Mouse (Mus musculus) cerebellum, postnatal 36 days (tissue): ENCODE results near the gene Fndc7.

ENCODE experiments used
- DNase-seq, 2 experiments: peaks; one replicate each; pipeline ENCODE4 v3.0.0; 2021 to 2022; ENCODE audit warnings: mixed read lengths in 2 of 2

Fndc7 gene

DNA sequence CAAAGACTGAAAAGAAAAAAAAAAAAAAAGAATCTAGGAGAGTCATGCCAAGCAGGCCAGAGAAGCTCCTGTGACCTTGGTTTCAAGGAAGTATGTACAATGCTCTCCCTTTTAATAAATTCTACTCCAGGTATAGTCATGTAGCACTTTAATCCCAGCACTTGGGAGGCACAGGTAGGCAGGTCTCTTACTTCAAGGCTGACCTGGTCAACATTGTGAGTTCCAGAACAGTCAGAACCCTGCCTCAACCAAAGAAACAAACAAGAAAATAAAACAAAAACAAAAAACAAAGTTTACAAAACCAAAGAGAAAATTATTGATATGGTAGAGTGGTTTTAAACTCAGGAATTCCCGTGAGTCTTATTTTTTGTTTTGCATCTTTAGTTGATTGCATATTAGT lies at the start of gene Fndc7:
Gene Fndc7 (minus strand): TSS at position 101 of the 400 bp plus-strand sequence.
- DNase-seq = no peak

DNA sequence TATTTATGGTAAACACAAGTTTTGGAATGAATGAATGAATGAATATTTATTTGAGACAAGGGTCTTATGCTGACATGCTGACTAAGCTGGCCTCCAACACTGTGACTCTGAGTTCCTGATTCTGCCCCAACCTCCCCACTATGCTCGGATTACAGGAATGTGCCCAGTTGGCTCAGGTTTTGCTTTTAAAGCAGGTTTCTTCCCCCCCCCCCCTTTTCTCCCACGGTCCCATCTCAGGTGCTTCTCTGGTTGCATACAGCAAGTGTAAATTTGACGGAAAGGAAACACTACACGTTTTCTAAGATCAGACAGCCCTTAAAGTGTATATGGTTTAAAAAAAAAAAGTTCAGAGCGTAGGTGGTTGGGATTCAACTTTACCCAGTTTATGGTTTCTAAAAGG lies 49.8 kb upstream of the Fndc7 start, which contains the start of gene Henmt1:
Gene Henmt1 (plus strand): TSS at position 301 of the 400 bp plus-strand sequence.
- no peak for DNase-seq

DNA sequence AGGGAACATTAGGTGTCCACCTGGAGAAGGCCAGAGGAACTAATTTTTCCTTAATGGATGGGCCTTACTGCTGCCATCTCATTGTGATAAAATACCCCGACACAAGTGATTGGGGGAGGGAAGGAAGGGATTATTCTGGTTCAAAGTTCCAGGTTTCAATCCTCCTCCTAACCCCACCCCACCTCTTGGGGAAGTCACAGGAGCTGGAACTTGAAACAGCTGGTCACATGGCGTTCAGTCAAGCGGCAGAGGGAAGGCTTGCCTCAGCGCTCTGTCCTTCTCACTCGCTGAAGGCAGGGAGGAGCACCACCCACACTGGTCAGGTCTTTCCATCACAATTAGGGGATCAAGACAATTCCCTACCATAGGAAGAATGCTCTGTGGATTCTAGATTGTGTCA lies 48.9 kb upstream of the Fndc7 start:
- DNase-seq = no peak

DNA sequence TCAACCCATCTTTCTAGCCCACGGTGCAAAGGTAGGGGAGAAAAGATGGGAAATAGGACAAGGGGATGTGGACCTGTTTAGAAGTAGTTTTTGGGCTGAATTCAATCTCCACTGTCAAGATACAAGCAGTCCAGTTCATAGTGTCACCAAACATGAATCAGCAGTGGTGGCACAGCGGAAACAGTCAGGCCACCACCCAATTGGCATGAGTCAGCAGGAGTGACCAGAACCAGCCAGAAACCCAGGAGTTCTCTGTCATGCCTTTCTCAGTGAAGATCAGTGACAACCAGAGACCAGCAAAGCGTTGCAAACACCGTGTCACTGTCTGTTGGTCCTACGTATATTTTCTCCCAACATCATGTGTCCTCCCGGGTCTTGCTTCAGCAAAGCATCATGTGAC lies 43.7 kb upstream of the Fndc7 start:
- DNase-seq = no peak

DNA sequence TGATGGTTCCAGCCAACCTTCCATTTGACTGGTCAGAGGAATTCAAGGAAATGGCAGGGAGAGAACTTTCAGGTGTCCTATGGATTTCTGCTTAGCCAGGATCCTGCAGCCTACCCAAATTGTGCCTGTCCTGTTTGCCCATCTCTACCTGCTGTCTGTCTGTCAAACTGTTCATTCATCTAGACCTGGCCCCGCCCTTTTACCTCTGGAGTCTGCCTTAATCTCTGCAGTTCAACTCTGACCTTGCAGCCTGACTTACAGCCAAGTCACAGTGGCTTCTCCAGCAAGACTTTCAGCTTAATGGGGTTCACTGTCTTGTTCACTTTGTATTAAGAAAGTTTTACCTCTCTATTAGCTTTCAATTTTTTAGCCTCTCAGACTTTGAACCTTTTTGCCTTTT lies 36.5 kb upstream of the Fndc7 start:
- DNase-seq = no peak

DNA sequence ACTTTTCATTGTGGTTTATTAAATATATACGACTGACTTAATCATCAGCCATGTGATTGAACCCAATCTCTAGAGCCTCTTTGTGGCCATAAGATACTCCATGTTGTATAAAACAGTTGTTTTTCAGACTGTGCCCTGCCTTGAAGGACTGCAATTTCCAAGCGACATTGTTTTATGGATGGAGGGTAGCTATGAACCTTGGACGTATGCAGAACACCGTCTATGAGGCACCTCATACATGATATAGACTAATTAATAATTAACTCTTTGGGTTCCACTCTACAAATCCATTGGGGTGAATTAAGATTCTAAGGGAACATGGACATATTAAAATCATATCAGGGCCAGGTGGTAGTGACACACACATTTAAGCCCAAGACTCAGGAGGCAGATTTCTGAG lies 35.9 kb upstream of the Fndc7 start:
- DNase-seq = no peak

DNA sequence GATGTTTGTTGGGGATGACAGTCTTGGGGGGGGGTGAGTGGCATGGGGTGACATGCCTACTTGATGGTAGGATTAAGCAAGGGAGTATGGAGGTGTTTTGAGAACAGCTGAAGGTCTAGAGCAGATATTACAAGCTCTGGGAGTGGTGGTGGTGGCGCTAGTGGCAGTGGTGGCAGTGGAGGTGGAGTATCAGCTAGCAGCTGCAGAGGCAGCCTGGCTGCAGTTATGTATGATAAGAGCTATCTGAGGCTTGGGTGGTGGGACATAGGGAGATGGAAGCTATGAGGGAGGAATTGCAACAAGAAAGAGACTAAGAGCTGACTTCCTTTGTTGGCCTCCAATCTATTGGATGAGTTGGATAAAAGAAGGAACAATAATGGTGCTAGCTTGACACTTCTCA lies 32.0 kb upstream of the Fndc7 start:
- no peak for DNase-seq

- DNase-seq = no peak
Measured at GRCm38 (mm10) chr3:108920442-108921070, 30.7 kb upstream of the Fndc7 start.

GRCm38 (mm10) chr3:108918852-108919251 lies 29.0 kb upstream of the Fndc7 start:
- no peak for DNase-seq

GRCm38 (mm10) chr3:108917986-108918385 lies 28.2 kb upstream of the Fndc7 start:
- no peak for DNase-seq

DNA sequence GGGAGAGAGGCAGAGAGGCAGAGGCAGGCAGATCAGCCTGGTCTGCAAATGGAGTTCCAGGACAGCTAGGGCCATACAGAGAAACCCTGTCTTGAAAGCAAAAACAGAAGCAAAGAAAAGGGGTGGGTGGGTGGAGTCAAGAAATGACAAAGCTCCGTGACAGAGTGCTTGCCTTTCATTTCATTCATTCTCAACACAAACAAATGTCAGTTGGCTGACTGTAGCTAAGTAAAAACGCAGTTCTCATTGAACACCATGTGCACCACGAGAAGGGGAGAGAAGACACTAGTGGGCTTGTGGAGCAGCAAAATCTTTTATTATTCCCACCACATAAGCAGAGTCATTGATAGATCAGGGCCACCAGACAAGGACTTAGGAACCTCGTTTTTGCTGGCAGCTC lies 27.0 kb upstream of the Fndc7 start:
- DNase-seq = no peak

DNA sequence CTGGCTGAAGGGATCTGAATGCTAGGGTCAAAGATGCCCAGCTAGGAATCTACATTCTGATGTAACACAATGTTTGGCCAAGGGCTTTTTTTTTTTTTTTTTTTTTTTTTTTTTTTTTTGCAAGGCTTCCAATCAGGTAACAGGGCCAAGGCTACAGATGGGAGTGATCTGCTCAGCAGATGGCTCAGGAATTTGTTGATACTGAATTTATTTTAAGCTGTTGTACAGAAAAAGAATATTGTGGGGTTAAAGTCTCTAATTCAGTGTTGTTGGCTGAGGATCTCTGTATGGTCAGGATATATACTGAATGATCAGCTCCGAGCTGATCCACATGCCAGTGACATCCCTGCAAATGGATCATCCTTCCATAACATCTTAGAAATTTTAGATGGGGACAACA lies 26.2 kb upstream of the Fndc7 start:
- DNase-seq = peak; percentile 67 to 79

- peak; percentile 94 to 96 for DNase-seq
Measured at GRCm38 (mm10) chr3:108911548-108912413, 22.0 kb upstream of the Fndc7 start, which contains the start of gene Prpf38b. Prpf38b (minus strand) TSS chr3:108911727.

DNA sequence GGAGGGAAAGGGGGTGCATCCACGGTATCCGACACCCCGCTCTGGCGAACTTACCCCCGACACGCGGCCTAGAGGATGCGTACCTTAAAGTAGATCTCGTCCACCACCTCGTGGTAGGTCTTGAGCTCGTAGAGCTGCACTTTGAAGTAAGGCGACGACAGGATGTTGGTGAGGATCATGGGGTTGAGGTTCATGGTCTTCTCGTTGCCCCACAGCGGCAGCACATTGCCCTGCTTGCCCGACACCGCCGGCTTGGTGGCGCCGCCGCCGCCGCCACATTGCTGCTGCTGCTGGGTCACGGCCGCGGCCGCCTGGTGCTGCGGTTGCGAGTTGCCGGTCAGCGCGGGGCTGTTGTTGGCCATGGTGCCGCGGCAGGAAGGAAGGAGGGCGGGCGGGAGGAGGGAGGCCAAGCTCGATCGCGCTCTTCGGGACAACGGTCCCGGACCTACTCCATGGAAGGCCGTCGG lies 21.3 kb upstream of the Fndc7 start:
- peak in 1 of 2 experiments; percentile 27 for DNase-seq

GRCm38 (mm10) chr3:108910303-108911080 lies 20.7 kb upstream of the Fndc7 start:
- peak; percentile 84 to 85 for DNase-seq

GRCm38 (mm10) chr3:108902934-108903333 lies 13.1 kb upstream of the Fndc7 start:
- no peak for DNase-seq

- no peak for DNase-seq
Measured at GRCm38 (mm10) chr3:108902038-108902437, 12.2 kb upstream of the Fndc7 start.

DNA sequence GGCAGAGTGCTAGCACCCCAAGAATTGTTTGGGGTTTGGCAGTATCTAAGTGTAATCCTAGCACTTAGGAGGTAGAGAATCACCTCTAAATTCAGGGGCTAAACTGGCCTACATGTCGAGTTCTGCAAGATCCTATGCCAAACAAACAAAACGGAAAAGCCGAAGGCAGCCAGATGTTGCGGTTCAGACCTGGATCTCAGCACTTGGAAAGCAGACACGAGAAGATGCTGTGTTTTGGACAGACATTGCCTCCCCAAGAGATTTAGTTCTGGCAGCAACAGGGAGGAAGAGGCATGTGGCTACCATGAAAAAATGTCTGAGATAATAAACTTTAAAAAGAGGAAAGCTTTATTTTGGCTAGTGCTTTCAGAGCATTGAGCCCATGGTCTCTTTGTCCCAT lies 10.9 kb upstream of the Fndc7 start:
- DNase-seq = no peak

- DNase-seq = no peak
Measured at GRCm38 (mm10) chr3:108900147-108900546, 10.3 kb upstream of the Fndc7 start.

DNA sequence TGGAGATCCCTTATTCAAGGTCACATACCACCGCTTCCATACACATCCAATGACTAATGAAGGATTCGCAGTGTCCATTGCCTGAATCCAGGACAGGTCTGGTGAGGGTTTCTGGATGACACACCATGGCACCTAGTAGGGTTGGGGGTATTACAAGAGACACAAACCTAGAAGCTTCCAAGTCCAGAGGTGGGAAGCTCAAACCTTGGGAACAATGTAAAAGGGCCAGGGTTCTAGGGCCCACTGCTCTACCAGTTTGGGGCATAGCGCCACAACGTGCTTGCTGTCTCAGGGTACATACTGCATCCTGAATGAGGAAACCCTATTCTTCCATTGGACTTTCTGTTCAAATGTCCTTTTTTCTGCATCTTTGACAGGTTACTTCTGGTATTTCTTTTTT lies 8.8 kb upstream of the Fndc7 start:
- DNase-seq = no peak

- no peak for DNase-seq
Measured at GRCm38 (mm10) chr3:108892914-108893313, 3.1 kb upstream of the Fndc7 start.

- DNase-seq = no peak
Measured at GRCm38 (mm10) chr3:108892080-108892479, 2.3 kb upstream of the Fndc7 start.

DNA sequence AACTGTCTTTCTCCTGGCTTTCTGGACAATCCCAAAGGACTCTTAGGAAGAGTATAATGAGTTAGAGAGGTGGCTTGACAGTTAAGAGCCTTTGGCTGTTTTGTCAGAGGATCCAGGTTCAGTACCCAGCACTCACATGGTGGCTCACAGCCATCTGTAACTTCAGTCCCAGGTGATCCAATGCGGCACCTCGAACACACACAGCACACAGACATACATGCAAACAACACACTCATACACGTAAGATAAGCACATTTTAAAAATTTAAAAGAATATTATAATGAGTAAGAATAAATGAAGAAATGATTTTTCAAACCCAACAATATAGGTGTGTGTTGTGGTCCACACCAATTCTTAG lies 2.2 kb downstream of the Fndc7 start:
- no peak for DNase-seq
